Mouse (Mus musculus) small intestine, adult 2 months (tissue): Measurements from ENCODE around the gene Ankrd11. TPM values are rescaled to one million over a fixed set of nuclear protein-coding genes. Genes with fewer than 3 reads are reported as not detected.

ENCODE experiments used
- H3K27ac ChIP-seq: fragments of 200-500 bp; 2 replicates; pipeline ENCODE4 v1.5.1; 2012; ENCODE audit warnings: low read depth, low read length, control low read depth, inconsistent platforms; ENCODE audit not compliant: insufficient read depth
- H3K27me3 ChIP-seq: fragments of 200-500 bp; 2 replicates; pipeline ENCODE4 v1.6.1; 2012; ENCODE audit warnings: mild to moderate bottlenecking, moderate library complexity, low read length, inconsistent platforms; ENCODE audit not compliant: control insufficient read depth, insufficient read depth
- H3K36me3 ChIP-seq: fragments of 200-500 bp; 2 replicates; pipeline ENCODE4 v1.6.1; 2012; ENCODE audit warnings: mild to moderate bottlenecking, low read length, control low read depth, inconsistent platforms; ENCODE audit not compliant: control insufficient read depth, insufficient read depth
- H3K4me1 ChIP-seq: fragments of 200-500 bp; 2 replicates; pipeline ENCODE4 v1.6.1; 2012; ENCODE audit warnings: low read length, inconsistent platforms, mixed read lengths; ENCODE audit not compliant: control insufficient read depth, insufficient read depth, insufficient read length
- H3K4me3 ChIP-seq: fragments of 200-500 bp; 2 replicates; pipeline ENCODE4 v1.5.1; 2012; ENCODE audit warnings: low read depth, mild to moderate bottlenecking, control low read depth, inconsistent platforms, low read length, moderate library complexity
- CTCF ChIP-seq: fragments of 200-500 bp; IDR thresholded peaks from 2 replicates; pipeline ENCODE4 v1.5.1; 2012; ENCODE audit warnings: low read depth, mild to moderate bottlenecking, control low read depth, inconsistent platforms, low read length, moderate library complexity, mixed read lengths; ENCODE audit not compliant: insufficient replicate concordance, insufficient read length; ENCODE audit errors: extremely low read depth
- POLR2A ChIP-seq: fragments of 200-500 bp; IDR thresholded peaks from 2 replicates; pipeline ENCODE4 v1.6.1; 2012; ENCODE audit warnings: low read depth, mild to moderate bottlenecking, control low read depth, inconsistent platforms, low read length, moderate library complexity
- WGBS: fragments of 180-500 bp; shearing (Covaris S2); methylation state at CpG from one replicate; pipeline ENCODE4 v1.1.7; 2018; 5-methylcytosine and 5-hydroxymethylcytosine counted together
- polyA plus RNA-seq: library from polyadenylated mRNA; depleted of rRNA; stranded (reverse); fragments of >200 nt; gene quantifications from 2 replicates; pipeline ENCODE4 v1.2.3, GENCODE M21; 2012

The Ankrd11 gene
- polyA plus RNA-seq, 1 experiment, result 79.9 TPM

- peak overlapping the region; percentile 75 for H3K27ac ChIP-seq
- no peaks in the 10 kb centered on the region for H3K36me3 ChIP-seq
- no peaks in the 10 kb centered on the region for H3K27me3 ChIP-seq
- H3K4me1 ChIP-seq, result peaks cover 39% of the 10 kb centered on the region; the same call in 1 of the 2 replicates
- no peak overlapping the region for H3K4me3 ChIP-seq
- WGBS, result 21% methylated on average over 1 of the region's 1 CpGs
- TF ChIP-seq POLR2A, result no peak
These were observed 20.8 kb downstream of the Ankrd11 start for GRCm38 (mm10) chr8:123021259-123021658.

GRCm38 (mm10) chr8:123020859-123021258, 21.2 kb downstream of the Ankrd11 start:
- Histone ChIP-seq H3K27me3 (no peaks in the 10 kb centered on the region), H3K4me3 (no peak overlapping the region), H3K27ac (0 out of 2 replicates have a peak overlapping the region, but pooled peaks have one; percentile 3), H3K36me3 (no peaks in the 10 kb centered on the region), H3K4me1 (peaks cover 41% of the 10 kb centered on the region; the same call in 1 of the 2 replicates)
- WGBS, result 34% methylated on average over 2 of the region's 2 CpGs
- TF ChIP-seq POLR2A, result no peak
- no peak for TF ChIP-seq CTCF

GRCm38 (mm10) chr8:123020084-123020483, 22.0 kb downstream of the Ankrd11 start:
- Histone ChIP-seq H3K27me3 (no peaks in the 10 kb centered on the region), H3K4me1 (peaks cover 39% of the 10 kb centered on the region; the same call in 1 of the 2 replicates), H3K27ac (no peak overlapping the region), H3K4me3 (no peak overlapping the region), H3K36me3 (no peaks in the 10 kb centered on the region)
- WGBS, result 33% methylated on average over 2 of the region's 2 CpGs
- TF ChIP-seq CTCF (no peak), POLR2A (no peak)

GRCm38 (mm10) chr8:123018484-123019164, 23.5 kb downstream of the Ankrd11 start:
- 54% methylated on average over 4 of the region's 4 CpGs for WGBS
- Histone ChIP-seq H3K4me3 (no peak overlapping the region), H3K27me3 (no peaks in the 10 kb centered on the region), H3K36me3 (0 out of 2 replicates have a peak, but pooled peaks cover 1% of the 10 kb centered on the region), H3K27ac (peak overlapping the region; percentile 32; the same call in 1 of the 2 replicates), H3K4me1 (peaks cover 44% of the 10 kb centered on the region; the same call in 1 of the 2 replicates)
- TF ChIP-seq POLR2A (no peak), CTCF (no peak)

GRCm38 (mm10) chr8:123017143-123017542, 24.9 kb downstream of the Ankrd11 start:
- Histone ChIP-seq H3K36me3 (0 out of 2 replicates have a peak, but pooled peaks cover 2% of the 10 kb centered on the region), H3K4me1 (peaks cover 40% of the 10 kb centered on the region; the same call in 1 of the 2 replicates), H3K4me3 (no peak overlapping the region), H3K27ac (peak overlapping the region; percentile 44; the same call in 1 of the 2 replicates), H3K27me3 (no peaks in the 10 kb centered on the region)
- TF ChIP-seq CTCF (no peak), POLR2A (no peak)
- 38% methylated on average over 4 of the region's 4 CpGs for WGBS

GRCm38 (mm10) chr8:123015074-123015473, 27.0 kb downstream of the Ankrd11 start:
- 35% methylated on average over 3 of the region's 3 CpGs for WGBS
- H3K36me3 ChIP-seq, result 0 out of 2 replicates have a peak, but pooled peaks cover 2% of the 10 kb centered on the region
- peaks cover 29% of the 10 kb centered on the region; the same call in 1 of the 2 replicates for H3K4me1 ChIP-seq
- no peak overlapping the region for H3K27ac ChIP-seq
- H3K27me3 ChIP-seq, result no peaks in the 10 kb centered on the region
- no peak overlapping the region for H3K4me3 ChIP-seq
- TF ChIP-seq CTCF (no peak), POLR2A (no peak)

- Histone ChIP-seq H3K36me3 (0 out of 2 replicates have a peak, but pooled peaks cover 2% of the 10 kb centered on the region), H3K27ac (no peak overlapping the region), H3K27me3 (no peaks in the 10 kb centered on the region), H3K4me3 (no peak overlapping the region), H3K4me1 (peaks cover 28% of the 10 kb centered on the region; the same call in 1 of the 2 replicates)
- no peak for TF ChIP-seq CTCF
- no peak for TF ChIP-seq POLR2A
- 45% methylated on average over 7 of the region's 7 CpGs for WGBS
These were observed 27.6 kb downstream of the Ankrd11 start for GRCm38 (mm10) chr8:123014429-123014828.
